1 mouse cellular context compared by ENCODE assay signal in genomic region chr11:119245543-119245942, GRCm38 (mm10). TPM values are rescaled to one million over a fixed set of nuclear protein-coding genes. Genes with fewer than 3 reads are reported as not detected.
"Had no signal": no experiment of that assay in that cellular context is flagged by ENCODE, and none has a peak within 500 bp of the region (broad histone marks: within the 10 kb centered on the region; RNA-seq: fewer than 3 reads in every experiment).

No protein-coding gene starts in this region.

RNA-seq across cellular contexts. Expression of gene Ccdc40, which starts 17.2 kb away (rescaled TPM):
- total RNA-seq: neutrophil, adult 5-6 weeks had no signal
